Mouse (Mus musculus): ENCODE results near the gene Spata33.

DNA sequence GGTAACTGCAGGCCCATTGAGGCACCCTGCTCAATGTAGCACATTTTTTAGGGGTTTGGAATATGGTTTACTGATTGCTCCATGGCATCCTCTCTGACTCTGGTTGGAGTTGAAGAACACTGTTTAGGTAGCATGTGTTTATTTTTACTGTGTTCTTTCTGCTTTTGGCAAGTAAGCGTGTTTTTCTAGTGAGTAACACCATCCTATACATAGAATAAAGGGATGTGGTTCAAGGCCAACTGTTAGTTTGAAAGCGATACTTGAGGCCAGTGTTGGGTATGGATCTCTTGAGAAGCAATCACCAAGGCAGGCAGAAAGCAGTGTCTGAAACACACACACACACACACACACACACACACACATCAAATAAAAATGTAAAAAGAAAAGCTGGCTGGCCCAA is 24.6 kb upstream of the Spata33 start:
- TF ChIP-seq CTCF (IDR thresholded peaks at IDR 0.05; ENCODE audit: low read depth) (no peak), EP300 (IDR thresholded peaks at IDR 0.05; ENCODE audit: low read depth) (no peak)
